In the genomic region with DNA sequence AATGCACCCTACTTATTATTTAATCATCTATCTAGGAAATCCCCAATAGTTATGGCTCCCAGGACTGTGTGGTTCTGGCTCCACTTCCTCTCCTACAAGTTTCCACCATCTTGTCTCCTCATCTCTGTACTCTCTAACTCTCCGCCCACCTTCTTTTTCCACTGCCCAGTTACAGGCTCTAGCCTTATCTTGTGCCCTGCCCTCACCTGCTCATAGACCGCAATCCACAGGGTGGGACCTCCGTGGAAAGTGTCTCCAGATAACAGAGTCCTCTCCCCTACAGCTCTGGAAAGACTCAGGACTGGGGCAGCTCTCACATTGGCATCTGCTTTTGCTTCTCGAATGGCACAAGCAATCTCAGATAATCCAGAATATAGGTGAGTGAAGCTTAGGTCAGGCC, we compare ENCODE assay signal across 33 mouse cellular contexts. TPM values are rescaled to one million over a fixed set of nuclear protein-coding genes. Genes with fewer than 3 reads are reported as not detected.
DNase-seq lines count a peak whose midpoint lies in the region; ATAC-seq and TF ChIP-seq lines count a peak whose summit lies in the region.
"Had no signal": no experiment of that assay in that cellular context is flagged by ENCODE, and none has a peak within 500 bp of the region (broad histone marks: within the 10 kb centered on the region; RNA-seq: fewer than 3 reads in every experiment).

No protein-coding gene starts in this region.

- H3K36me3 ChIP-seq in liver, postnatal 0 days (replicated peaks; ENCODE audit: insufficient read depth, low read length) = no peaks in the 10 kb centered on the region
- H3K36me3 ChIP-seq in liver, embryonic 13.5 days = no peaks in the 10 kb centered on the region
- H3K36me3 ChIP-seq in stomach, postnatal 0 days (ENCODE audit: control insufficient read depth, insufficient read depth, low read length) = no peaks in the 10 kb centered on the region
- H3K36me3 ChIP-seq: embryonic facial prominence, embryonic 12.5 days; embryonic facial prominence, embryonic 15.5 days; forebrain, embryonic 10.5 days; heart, embryonic 12.5 days; heart, embryonic 15.5 days had no signal

- H3K4me2 ChIP-seq in liver, postnatal 0 days (ENCODE audit: low read depth, low read length) = no peak overlapping the region
- H3K4me2 ChIP-seq in liver, embryonic 13.5 days = no peak overlapping the region
- H3K4me2 ChIP-seq in stomach, postnatal 0 days (replicated peaks; ENCODE audit: low read depth) = no peak overlapping the region
- H3K4me2 ChIP-seq: embryonic facial prominence, embryonic 12.5 days; embryonic facial prominence, embryonic 15.5 days; forebrain, embryonic 13.5 days; heart, embryonic 12.5 days; heart, embryonic 15.5 days; hindbrain, embryonic 14.5 days had no signal

- ATAC-seq in liver, postnatal 0 days = no peak
- peak; percentile 51 for ATAC-seq in liver, embryonic 13.5 days (ENCODE audit: low read depth)
- peak; percentile 46; the same call in 1 of the 2 replicates for ATAC-seq in megakaryocyte progenitor cell, adult 5-6 weeks (replicated peaks; ENCODE audit: poor library complexity)
- peak; percentile 45; the same call in 1 of the 2 replicates for ATAC-seq in stomach, postnatal 0 days (ENCODE audit: low FRiP score, low TSS enrichment)
- ATAC-seq: CD4-positive, CD25-positive, alpha-beta regulatory T cell, adult 4 months; forebrain, embryonic 13.5 days; forebrain, embryonic 16.5 days; hindbrain, postnatal 0 days had no signal

- WGBS in liver, postnatal 0 days (ENCODE audit: insufficient replicate concordance) = 55% methylated on average over 4 of the region's 4 CpGs
- 50% methylated on average over 4 of the region's 4 CpGs for WGBS in liver, embryonic 13.5 days (ENCODE audit: insufficient replicate concordance)
- 67% methylated on average over 4 of the region's 4 CpGs for whole genome bisulfite sequencing in stomach, postnatal 0 days

- no peak for TF ChIP-seq CTCF in liver, postnatal 0 days (IDR thresholded peaks at IDR 0.05; ENCODE audit: low read depth)
- TF ChIP-seq CTCF in stomach, postnatal 0 days (IDR thresholded peaks at IDR 0.05; ENCODE audit: low read depth) = no peak

- no peak for TF ChIP-seq EP300 in liver, postnatal 0 days (IDR thresholded peaks at IDR 0.05; ENCODE audit: low read depth)
- no peak for TF ChIP-seq EP300 in stomach, postnatal 0 days (optimal IDR thresholded peaks at IDR 0.05)

- H3K9me3 ChIP-seq in liver, postnatal 0 days (ENCODE audit: low read length) = no peaks in the 10 kb centered on the region
- no peaks in the 10 kb centered on the region for H3K9me3 ChIP-seq in liver, embryonic 13.5 days (replicated peaks)
- H3K9me3 ChIP-seq in stomach, postnatal 0 days (ENCODE audit: control insufficient read depth, low read length) = no peaks in the 10 kb centered on the region
- H3K9me3 ChIP-seq: embryonic facial prominence, embryonic 12.5 days; embryonic facial prominence, embryonic 15.5 days; forebrain, embryonic 10.5 days; forebrain, embryonic 13.5 days; heart, embryonic 12.5 days; heart, embryonic 15.5 days had no signal

- H3K27ac ChIP-seq in liver, postnatal 0 days (ENCODE audit: low read depth) = no peak overlapping the region
- no peak overlapping the region for H3K27ac ChIP-seq in liver, embryonic 13.5 days
- H3K27ac ChIP-seq in stomach, postnatal 0 days (replicated peaks) = no peak overlapping the region
- H3K27ac ChIP-seq: embryonic facial prominence, embryonic 12.5 days; embryonic facial prominence, embryonic 15.5 days; forebrain, embryonic 10.5 days; forebrain, embryonic 13.5 days; gastrocnemius, adult 2 months; heart, embryonic 15.5 days; hindbrain, embryonic 14.5 days; hindbrain, postnatal 0 days had no signal

- H3K27me3 ChIP-seq in liver, postnatal 0 days (ENCODE audit: insufficient read depth, low read length) = no peaks in the 10 kb centered on the region
- no peaks in the 10 kb centered on the region for H3K27me3 ChIP-seq in liver, embryonic 13.5 days
- H3K27me3 ChIP-seq in stomach, postnatal 0 days (ENCODE audit: control insufficient read depth, insufficient read depth, low read length) = no peaks in the 10 kb centered on the region
- H3K27me3 ChIP-seq: embryonic facial prominence, embryonic 12.5 days; embryonic facial prominence, embryonic 15.5 days; forebrain, embryonic 13.5 days; heart, embryonic 12.5 days; heart, embryonic 15.5 days had no signal

- H3K4me3 ChIP-seq in liver, postnatal 0 days (ENCODE audit: low read depth, low read length) = no peak overlapping the region
- no peak overlapping the region for H3K4me3 ChIP-seq in liver, embryonic 13.5 days (replicated peaks)
- no peak overlapping the region for H3K4me3 ChIP-seq in stomach, postnatal 0 days (ENCODE audit: low read depth, low read length)
- H3K4me3 ChIP-seq: embryonic facial prominence, embryonic 12.5 days; embryonic facial prominence, embryonic 15.5 days; forebrain, embryonic 10.5 days; forebrain, embryonic 13.5 days; gastrocnemius, adult 2 months; heart, embryonic 12.5 days; heart, embryonic 15.5 days had no signal

- no peaks in the 10 kb centered on the region for H3K4me1 ChIP-seq in liver, postnatal 0 days (ENCODE audit: insufficient read depth)
- H3K4me1 ChIP-seq in liver, embryonic 13.5 days (replicated peaks) = peaks cover 31% of the 10 kb centered on the region
- H3K4me1 ChIP-seq in stomach, postnatal 0 days (replicated peaks; ENCODE audit: control insufficient read depth, insufficient read depth) = no peaks in the 10 kb centered on the region
- H3K4me1 ChIP-seq: embryonic facial prominence, embryonic 12.5 days; embryonic facial prominence, embryonic 15.5 days; forebrain, embryonic 13.5 days; heart, embryonic 12.5 days; heart, embryonic 15.5 days had no signal

- DNase-seq in liver = peak; percentile 18
- no peak for DNase-seq in liver, postnatal 0 days
- no peak for DNase-seq in liver, embryonic 13.5 days
- DNase-seq in stomach, postnatal 0 days (ENCODE audit: low spot score) = no peak
- DNase-seq in urinary bladder, postnatal 10 days (ENCODE audit: low spot score) = no peak
- no peak for DNase-seq in lung, postnatal 10 days
- no peak for DNase-seq in cerebellum, postnatal 10 days
- DNase-seq: adrenal gland, adult 8-10 months; adrenal gland, postnatal 25 days; cerebellum, adult 18-20 months; cerebellum, adult 9-10 months; cerebellum, postnatal 25 days; gastrocnemius, adult 2 months; gastrocnemius, postnatal 14 days; heart, adult 18-20 months; heart, postnatal 10 days; heart, postnatal 4 days had no signal

- no peak overlapping the region for H3K9ac ChIP-seq in liver, postnatal 0 days (replicated peaks)
- H3K9ac ChIP-seq in liver, embryonic 13.5 days = 0 out of 2 replicates have a peak overlapping the region, but pooled peaks have one; percentile 5
- no peak overlapping the region for H3K9ac ChIP-seq in stomach, postnatal 0 days (ENCODE audit: low read length)
- H3K9ac ChIP-seq: embryonic facial prominence, embryonic 12.5 days; embryonic facial prominence, embryonic 15.5 days; forebrain, embryonic 13.5 days; heart, embryonic 12.5 days; heart, embryonic 15.5 days; hindbrain, embryonic 14.5 days had no signal

RNA-seq across cellular contexts. Expression of a gene that starts 9.3 kb away (rescaled TPM):
- polyA plus RNA-seq in liver, postnatal 0 days (2015; fragmentation: Nextera tagmentation; extraction: Ambion mirVana) = not detected in 2 replicates
- polyA plus RNA-seq in liver, embryonic 13.5 days (2015; fragmentation: Nextera tagmentation; extraction: Ambion mirVana) = 0.14 TPM in 1 of 2 replicates, not detected in the other
- not detected in 2 replicates for total RNA-seq in megakaryocyte progenitor cell, adult 5-6 weeks (2015)
- total RNA-seq in megakaryocyte progenitor cell, adult 5-6 weeks (2017) = 0.42 TPM in 1 of 2 replicates, not detected in the other
- polyA plus RNA-seq in stomach, postnatal 0 days (2015; fragmentation: Nextera tagmentation; extraction: Ambion mirVana) = 0.18 and 0.29 TPM in 2 replicates
- total RNA-seq: common myeloid progenitor, adult 5-6 weeks; gastrocnemius, adult 2 months; gastrocnemius, postnatal 14 days; gastrocnemius, postnatal 4 days; heart, postnatal 10 days; heart, postnatal 4 days; hindbrain, postnatal 0 days; MEL had no signal
- polyA plus RNA-seq: brain, embryonic 14.5 days; CD4-positive, CD25-positive, alpha-beta regulatory T cell, adult 4 months; embryonic facial prominence, embryonic 15.5 days; forebrain, embryonic 16.5 days; heart, embryonic 12.5 days; heart, embryonic 15.5 days; hindbrain, embryonic 11.5 days; hindbrain, embryonic 14.5 days; hindbrain, postnatal 0 days had no signal

RNA-seq across cellular contexts. Expression of a gene that starts 15.6 kb away (rescaled TPM):
- 2.8 and 4.6 TPM in 2 replicates for polyA plus RNA-seq in liver, postnatal 0 days (2015; fragmentation: Nextera tagmentation; extraction: Ambion mirVana)
- polyA plus RNA-seq in liver, embryonic 13.5 days (2015; fragmentation: Nextera tagmentation; extraction: Ambion mirVana) = 4.3 and 8.1 TPM in 2 replicates
- 151 and 174 TPM in 2 replicates for total RNA-seq in megakaryocyte progenitor cell, adult 5-6 weeks (2015)
- 2,111 and 2,271 TPM in 2 replicates for total RNA-seq in megakaryocyte progenitor cell, adult 5-6 weeks (2017)
- polyA plus RNA-seq in stomach, postnatal 0 days (2015; fragmentation: Nextera tagmentation; extraction: Ambion mirVana) = 0.64 and 1.4 TPM in 2 replicates

RNA-seq across cellular contexts. Expression of a gene that starts 16.8 kb away (rescaled TPM):
- polyA plus RNA-seq in liver, postnatal 0 days (2015; fragmentation: Nextera tagmentation; extraction: Ambion mirVana) = 6.1 and 7.5 TPM in 2 replicates
- 3.2 and 8.3 TPM in 2 replicates for polyA plus RNA-seq in liver, embryonic 13.5 days (2015; fragmentation: Nextera tagmentation; extraction: Ambion mirVana)
- 47.7 and 63.0 TPM in 2 replicates for total RNA-seq in megakaryocyte progenitor cell, adult 5-6 weeks (2015)
- 393 and 612 TPM in 2 replicates for total RNA-seq in megakaryocyte progenitor cell, adult 5-6 weeks (2017)
- 1.9 and 3.7 TPM in 2 replicates for polyA plus RNA-seq in stomach, postnatal 0 days (2015; fragmentation: Nextera tagmentation; extraction: Ambion mirVana)

RNA-seq across cellular contexts. Expression of a gene that starts 18.0 kb away (rescaled TPM):
- 0.40 and 0.49 TPM in 2 replicates for polyA plus RNA-seq in liver, postnatal 0 days (2015; fragmentation: Nextera tagmentation; extraction: Ambion mirVana)
- polyA plus RNA-seq in liver, embryonic 13.5 days (2015; fragmentation: Nextera tagmentation; extraction: Ambion mirVana) = 0.86 TPM in 1 of 2 replicates, not detected in the other
- 39.5 and 40.4 TPM in 2 replicates for total RNA-seq in megakaryocyte progenitor cell, adult 5-6 weeks (2015)
- 492 and 698 TPM in 2 replicates for total RNA-seq in megakaryocyte progenitor cell, adult 5-6 weeks (2017)
- 0.34 and 0.80 TPM in 2 replicates for polyA plus RNA-seq in stomach, postnatal 0 days (2015; fragmentation: Nextera tagmentation; extraction: Ambion mirVana)
- polyA plus RNA-seq: CD4-positive, CD25-positive, alpha-beta regulatory T cell, adult 4 months; forebrain, embryonic 10.5 days; forebrain, embryonic 16.5 days; heart, embryonic 12.5 days; heart, embryonic 15.5 days; hindbrain, embryonic 11.5 days; hindbrain, embryonic 14.5 days had no signal

RNA-seq across cellular contexts. Expression of a gene that starts 22.2 kb away (rescaled TPM):
- 2.5 and 3.2 TPM in 2 replicates for polyA plus RNA-seq in liver, postnatal 0 days (2015; fragmentation: Nextera tagmentation; extraction: Ambion mirVana)
- polyA plus RNA-seq in liver, embryonic 13.5 days (2015; fragmentation: Nextera tagmentation; extraction: Ambion mirVana) = 3.7 and 5.5 TPM in 2 replicates
- 33.6 and 56.1 TPM in 2 replicates for total RNA-seq in megakaryocyte progenitor cell, adult 5-6 weeks (2015)
- total RNA-seq in megakaryocyte progenitor cell, adult 5-6 weeks (2017) = 548 and 759 TPM in 2 replicates
- 0.46 and 2.0 TPM in 2 replicates for polyA plus RNA-seq in stomach, postnatal 0 days (2015; fragmentation: Nextera tagmentation; extraction: Ambion mirVana)
- polyA plus RNA-seq: forebrain, embryonic 16.5 days had no signal
